Mouse (Mus musculus) small intestine, adult 2 months (tissue): ENCODE data around the gene Snf8. TPM values are rescaled to one million over a fixed set of nuclear protein-coding genes. Genes with fewer than 3 reads are reported as not detected.
A peak's percentile ranks its signal among the peaks of the same experiment; 100 is the strongest.

Experiments used
- H3K27ac ChIP-seq: fragments of 200-500 bp; 2 replicates; pipeline ENCODE4 v1.5.1; 2012; ENCODE audit warnings: low read depth, low read length, control low read depth, inconsistent platforms; ENCODE audit not compliant: insufficient read depth
- H3K27me3 ChIP-seq: fragments of 200-500 bp; 2 replicates; pipeline ENCODE4 v1.6.1; 2012; ENCODE audit warnings: mild to moderate bottlenecking, moderate library complexity, low read length, inconsistent platforms; ENCODE audit not compliant: control insufficient read depth, insufficient read depth
- H3K36me3 ChIP-seq: fragments of 200-500 bp; 2 replicates; pipeline ENCODE4 v1.6.1; 2012; ENCODE audit warnings: mild to moderate bottlenecking, low read length, control low read depth, inconsistent platforms; ENCODE audit not compliant: control insufficient read depth, insufficient read depth
- H3K4me1 ChIP-seq: fragments of 200-500 bp; 2 replicates; pipeline ENCODE4 v1.6.1; 2012; ENCODE audit warnings: low read length, inconsistent platforms, mixed read lengths; ENCODE audit not compliant: control insufficient read depth, insufficient read depth, insufficient read length
- H3K4me3 ChIP-seq: fragments of 200-500 bp; 2 replicates; pipeline ENCODE4 v1.5.1; 2012; ENCODE audit warnings: low read depth, mild to moderate bottlenecking, control low read depth, inconsistent platforms, low read length, moderate library complexity
- CTCF ChIP-seq: fragments of 200-500 bp; IDR thresholded peaks from 2 replicates; pipeline ENCODE4 v1.5.1; 2012; ENCODE audit warnings: low read depth, mild to moderate bottlenecking, control low read depth, inconsistent platforms, low read length, moderate library complexity, mixed read lengths; ENCODE audit not compliant: insufficient replicate concordance, insufficient read length; ENCODE audit errors: extremely low read depth
- POLR2A ChIP-seq: fragments of 200-500 bp; IDR thresholded peaks from 2 replicates; pipeline ENCODE4 v1.6.1; 2012; ENCODE audit warnings: low read depth, mild to moderate bottlenecking, control low read depth, inconsistent platforms, low read length, moderate library complexity
- WGBS: fragments of 180-500 bp; shearing (Covaris S2); methylation state at CpG from one replicate; pipeline ENCODE4 v1.1.7; 2018; 5-methylcytosine and 5-hydroxymethylcytosine counted together
- polyA plus RNA-seq: library from polyadenylated mRNA; depleted of rRNA; stranded (reverse); fragments of >200 nt; gene quantifications from 2 replicates; pipeline ENCODE4 v1.2.3, GENCODE M21; 2012

Gene Snf8
- polyA plus RNA-seq, 1 experiment, result 30.8 TPM

DNA sequence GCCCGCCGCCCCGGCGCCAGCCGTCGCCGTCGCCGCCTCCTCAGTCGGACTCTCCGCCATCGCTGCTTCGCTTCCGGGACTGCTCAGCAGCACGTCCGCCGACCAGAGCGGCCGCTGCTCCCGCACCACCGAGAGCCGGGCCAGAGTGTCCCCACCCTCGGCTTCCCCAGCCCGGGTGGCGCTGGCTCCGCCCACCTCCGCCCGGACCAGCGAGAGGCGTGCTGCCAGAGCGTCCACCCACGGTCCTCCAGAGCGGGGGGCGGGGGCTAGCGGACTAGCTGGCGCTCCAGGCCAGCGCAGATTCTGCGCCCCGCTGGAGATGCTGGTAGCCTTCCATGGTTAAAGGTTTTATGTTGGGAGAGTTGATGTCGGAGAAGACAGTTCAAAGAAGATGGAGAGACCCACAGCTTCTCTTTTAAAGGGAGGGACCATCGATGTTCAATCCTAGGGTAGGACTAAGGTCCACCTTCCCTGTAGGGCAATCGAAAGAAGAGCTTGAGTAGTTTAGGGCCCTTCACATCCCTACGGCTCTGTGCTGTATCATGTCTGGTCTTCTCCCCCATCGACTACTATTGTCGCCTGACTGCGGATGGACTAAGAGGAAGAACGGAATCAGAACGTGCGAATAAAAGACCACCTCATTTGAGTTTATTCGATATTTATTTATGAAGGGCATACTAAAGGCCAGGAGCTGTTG, 30.7 kb downstream of the Snf8 start, which contains the start of gene Ube2z:
TSS of gene Ube2z (minus strand) at position 174 of the 697 bp plus-strand sequence.
- peak within 1 kb of the TSS; percentile 94 for H3K4me3 ChIP-seq
- WGBS, result 3% methylated on average over 49 of the region's 50 CpGs

GRCm38 (mm10) chr11:96068231-96068630, 33.5 kb downstream of the Snf8 start:
- Histone ChIP-seq H3K27me3 (no peaks in the 10 kb centered on the region), H3K4me3 (no peak overlapping the region), H3K36me3 (peaks cover 13% of the 10 kb centered on the region), H3K4me1 (peaks cover 7% of the 10 kb centered on the region; the same call in 1 of the 2 replicates), H3K27ac (no peak overlapping the region)
- no peak for TF ChIP-seq POLR2A
- TF ChIP-seq CTCF, result no peak
- 59% methylated on average over 5 of the region's 5 CpGs for WGBS

More for the DNA sequence above, 30.7 kb downstream of the Snf8 start, which contains the start of gene Ube2z:
- no peaks in the 10 kb centered on the region for H3K27me3 ChIP-seq
- peaks cover 19% of the 10 kb centered on the region for H3K36me3 ChIP-seq
- TF ChIP-seq POLR2A, result peak; percentile 94
- no peak for TF ChIP-seq CTCF
- H3K4me1 ChIP-seq, result peaks cover 7% of the 10 kb centered on the region; the same call in 1 of the 2 replicates
- peak within 1 kb of the TSS; percentile 38 for H3K27ac ChIP-seq

GRCm38 (mm10) chr11:96070353-96070752, 35.7 kb downstream of the Snf8 start:
- peaks cover 7% of the 10 kb centered on the region; the same call in 1 of the 2 replicates for H3K4me1 ChIP-seq
- TF ChIP-seq POLR2A (no peak), CTCF (no peak)
- no peak overlapping the region for H3K4me3 ChIP-seq
- H3K27me3 ChIP-seq, result no peaks in the 10 kb centered on the region
- H3K27ac ChIP-seq, result no peak overlapping the region
- H3K36me3 ChIP-seq, result peaks cover 16% of the 10 kb centered on the region
- WGBS, result 94% methylated on average over 7 of the region's 7 CpGs

DNA sequence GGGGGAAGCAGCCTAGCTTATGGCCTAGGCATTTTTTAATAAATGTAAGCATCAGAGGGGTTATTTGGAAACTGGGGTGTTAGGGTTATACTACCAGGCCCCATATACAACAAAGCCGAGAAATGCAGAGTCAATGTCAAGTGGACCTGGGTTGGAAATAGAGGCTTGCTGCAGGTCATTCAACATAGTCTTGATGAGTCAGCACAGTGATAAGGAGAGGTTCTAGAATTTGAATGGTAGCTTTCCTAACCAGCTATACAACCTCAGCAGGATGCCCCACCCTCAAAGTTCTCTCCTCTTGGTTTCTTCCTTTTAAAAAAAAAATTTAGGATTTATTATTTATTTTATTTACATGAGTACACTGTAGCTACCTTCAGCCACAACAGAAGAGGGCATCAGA, 36.3 kb downstream of the Snf8 start:
- TF ChIP-seq POLR2A (no peak), CTCF (no peak)
- H3K4me3 ChIP-seq, result no peak overlapping the region
- WGBS, result 88% methylated on average over 1 of the region's 1 CpGs

DNA sequence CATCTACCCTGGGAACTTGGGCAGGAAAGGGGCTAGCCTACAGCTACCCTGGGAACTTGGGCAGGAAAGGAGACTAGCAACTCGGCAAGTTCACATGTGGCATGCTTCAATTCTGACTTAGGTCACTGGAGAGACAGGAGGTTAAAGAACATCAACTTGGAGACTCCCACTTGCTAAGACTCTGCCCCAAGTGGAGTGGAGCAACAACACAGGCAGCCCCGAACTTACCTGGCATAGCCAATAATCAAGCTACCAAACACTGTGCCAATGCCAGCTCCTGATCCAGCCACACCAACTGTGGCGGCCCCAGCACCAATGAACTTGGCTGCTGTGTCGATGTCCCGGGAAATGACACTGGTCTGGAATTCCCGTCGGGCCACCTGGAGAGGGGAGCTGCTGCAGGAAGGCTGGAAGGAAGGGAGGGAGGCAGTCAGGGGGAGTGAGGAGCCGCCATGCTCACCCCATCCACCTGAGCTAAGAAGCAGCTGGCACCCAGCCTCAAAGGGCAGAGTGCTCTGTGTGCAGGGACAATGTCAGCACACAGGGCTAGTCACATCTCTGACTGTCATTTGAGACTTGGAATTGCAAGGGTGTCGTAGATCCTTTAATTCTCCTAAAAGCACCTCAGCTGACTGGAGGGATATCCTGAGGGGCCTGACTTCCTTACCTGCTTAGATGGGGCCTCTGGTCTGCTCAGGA, 38.8 kb downstream of the Snf8 start:
- 0 out of 2 replicates have a peak overlapping the region, but pooled peaks have one; percentile 58 for H3K27ac ChIP-seq
- peak overlapping the region; percentile 26 for H3K4me3 ChIP-seq
- 49% methylated on average over 9 of the region's 9 CpGs for WGBS
- no peaks in the 10 kb centered on the region for H3K27me3 ChIP-seq
- peaks cover under 1% of the 10 kb centered on the region; the same call in 1 of the 2 replicates for H3K4me1 ChIP-seq
- H3K36me3 ChIP-seq, result peaks cover 16% of the 10 kb centered on the region
- TF ChIP-seq POLR2A, result no peak

More for the DNA sequence above, 36.3 kb downstream of the Snf8 start:
- Histone ChIP-seq H3K4me1 (peaks cover 4% of the 10 kb centered on the region; the same call in 1 of the 2 replicates), H3K36me3 (peaks cover 16% of the 10 kb centered on the region), H3K27me3 (no peaks in the 10 kb centered on the region), H3K27ac (no peak overlapping the region)

DNA sequence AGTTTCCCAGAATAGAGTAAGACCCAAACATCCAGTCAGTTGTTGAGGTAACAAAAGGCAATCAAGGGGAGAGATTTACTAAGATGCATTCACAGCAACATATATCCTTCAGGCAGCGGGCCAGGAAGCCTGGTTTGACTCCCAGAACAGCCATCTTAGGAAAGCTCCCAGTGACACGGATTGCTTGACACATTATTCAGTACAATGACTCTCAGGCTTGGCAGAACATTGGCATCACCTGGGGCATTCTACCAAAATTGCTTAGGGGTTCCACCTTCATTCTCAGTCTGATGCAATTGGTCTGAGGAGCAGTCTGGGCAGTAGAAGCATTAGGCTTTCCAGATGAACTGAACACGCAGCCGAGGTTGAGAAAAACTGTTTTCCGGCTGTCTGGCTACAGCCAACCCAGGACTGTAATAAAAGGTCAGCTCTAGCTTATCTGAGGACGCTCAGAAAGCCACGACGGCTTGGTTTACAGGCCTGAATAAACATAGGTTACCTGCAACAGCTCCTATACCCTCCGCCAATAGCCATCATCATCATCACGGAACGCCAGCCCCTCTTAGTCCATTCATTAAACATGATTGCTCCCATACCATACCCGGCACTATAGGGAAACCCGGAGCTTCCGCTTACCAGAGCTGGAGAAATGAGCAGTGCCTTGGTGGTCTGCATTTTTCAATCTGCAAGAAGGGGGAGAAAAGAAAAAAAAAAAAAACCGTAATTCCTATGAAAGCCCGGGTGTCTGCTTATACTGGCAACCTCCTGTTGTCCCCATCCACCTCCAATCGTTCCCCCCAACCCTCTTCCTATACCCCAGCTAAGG, 39.9 kb downstream of the Snf8 start:
- peaks cover 16% of the 10 kb centered on the region for H3K36me3 ChIP-seq
- TF ChIP-seq CTCF (no peak), POLR2A (no peak)
- 5% methylated on average over 17 of the region's 17 CpGs for WGBS
- H3K4me1 ChIP-seq, result no peaks in the 10 kb centered on the region
- H3K4me3 ChIP-seq, result peak overlapping the region; percentile 78
- peak overlapping the region; percentile 58 for H3K27ac ChIP-seq
- no peaks in the 10 kb centered on the region for H3K27me3 ChIP-seq
